Mouse (Mus musculus) gastrocnemius, postnatal 14 days (tissue): Measurements from ENCODE around the gene Agpat4. TPM values are rescaled to one million over a fixed set of nuclear protein-coding genes. Genes with fewer than 3 reads are reported as not detected.

Experiments
- DNase-seq: peaks from one replicate; pipeline ENCODE4 v3.0.0; 2021; ENCODE audit warnings: mixed read lengths
- intact Hi-C: fragments of 180-260 bp; cut with DNase I; formaldehyde crosslinking; loops from one replicate; pipeline ENCODE4 v1.15.1; 2025; ENCODE audit warnings: low total_unique reads
- total RNA-seq, 2 experiments: library from RNA; stranded (reverse); gene quantifications; 2 replicates each; pipeline ENCODE4 v1.2.3; 2021

Gene Agpat4
- total RNA-seq, 2 experiments from 2014 or later, result 4.5 to 4.8 TPM

GRCm38 (mm10) chr17:12179339-12179738 lies 60.8 kb downstream of the Agpat4 start:
- DNase-seq, result peak; percentile 26
- intact Hi-C loops, result no loop called here

GRCm38 (mm10) chr17:12179766-12180165 lies 61.3 kb downstream of the Agpat4 start:
- DNase-seq, result no peak
- intact Hi-C loops, result no loop called here

GRCm38 (mm10) chr17:12182702-12183485 lies 64.4 kb downstream of the Agpat4 start:
- DNase-seq, result no peak
- intact Hi-C loops, result no loop called here

- DNase-seq, result no peak
- intact Hi-C loops, result no loop called here
Measured at GRCm38 (mm10) chr17:12184283-12184682, 65.8 kb downstream of the Agpat4 start.

- intact Hi-C loops, result no loop called here
- no peak for DNase-seq
Measured at GRCm38 (mm10) chr17:12185855-12186254, 67.4 kb downstream of the Agpat4 start.

GRCm38 (mm10) chr17:12186341-12186740 lies 67.8 kb downstream of the Agpat4 start:
- intact Hi-C loops, result no loop called here
- DNase-seq, result no peak

- intact Hi-C loops, result no loop called here
- peak; percentile 38 for DNase-seq
Measured at GRCm38 (mm10) chr17:12187782-12188181, 69.3 kb downstream of the Agpat4 start.

GRCm38 (mm10) chr17:12195137-12195536 lies 76.6 kb downstream of the Agpat4 start:
- intact Hi-C loops, result no loop called here
- no peak for DNase-seq

- no peak for DNase-seq
Measured at GRCm38 (mm10) chr17:12195604-12196003, 77.1 kb downstream of the Agpat4 start.

GRCm38 (mm10) chr17:12199933-12200332 lies 81.4 kb downstream of the Agpat4 start:
- no peak for DNase-seq
- intact Hi-C loops, result loop anchor here (10.0 kb wide), 1 partner anchor 95 kb away; no protein-coding TSS in a partner anchor

More at GRCm38 (mm10) chr17:12195604-12196003, 77.1 kb downstream of the Agpat4 start:
- intact Hi-C loops, result no loop called here

- intact Hi-C loops, result loop anchor here (10.0 kb wide), 1 partner anchor 96 kb away; no protein-coding TSS in a partner anchor
- DNase-seq, result no peak
Measured at GRCm38 (mm10) chr17:12201086-12201485, 82.6 kb downstream of the Agpat4 start.

GRCm38 (mm10) chr17:12203414-12203897 lies 85.0 kb downstream of the Agpat4 start:
- intact Hi-C loops, result loop anchor here (10.0 kb wide), 1 partner anchor 99 kb away; no protein-coding TSS in a partner anchor
- no peak for DNase-seq

GRCm38 (mm10) chr17:12204246-12204645 lies 85.7 kb downstream of the Agpat4 start:
- intact Hi-C loops, result loop anchor here (10.0 kb wide), 1 partner anchor 99 kb away; no protein-coding TSS in a partner anchor
- DNase-seq, result no peak

GRCm38 (mm10) chr17:12204689-12205014 lies 86.1 kb downstream of the Agpat4 start:
- intact Hi-C loops, result loop anchor here (10.0 kb wide), 1 partner anchor 100 kb away; no protein-coding TSS in a partner anchor
- DNase-seq, result no peak

GRCm38 (mm10) chr17:12205015-12205693 lies 86.7 kb downstream of the Agpat4 start:
- DNase-seq, result no peak
- intact Hi-C loops, result loop anchor here (10.0 kb wide), 1 partner anchor 100 kb away; no protein-coding TSS in a partner anchor

- intact Hi-C loops, result loop anchor here (10.0 kb wide), 1 partner anchor 101 kb away; no protein-coding TSS in a partner anchor
Measured at GRCm38 (mm10) chr17:12205694-12206075, 87.2 kb downstream of the Agpat4 start.

GRCm38 (mm10) chr17:12206248-12206647 lies 87.7 kb downstream of the Agpat4 start:
- intact Hi-C loops, result loop anchor here (10.0 kb wide), 1 partner anchor 101 kb away; no protein-coding TSS in a partner anchor
- DNase-seq, result no peak

More at GRCm38 (mm10) chr17:12205694-12206075, 87.2 kb downstream of the Agpat4 start:
- no peak for DNase-seq

- DNase-seq, result no peak
- intact Hi-C loops, result loop anchor here (10.0 kb wide), 1 partner anchor 102 kb away; no protein-coding TSS in a partner anchor
Measured at GRCm38 (mm10) chr17:12207022-12207548, 88.6 kb downstream of the Agpat4 start.

- no peak for DNase-seq
- intact Hi-C loops, result loop anchor here (10.0 kb wide), 1 partner anchor 105 kb away; no protein-coding TSS in a partner anchor
Measured at GRCm38 (mm10) chr17:12209481-12209880, 91.0 kb downstream of the Agpat4 start.
